Mouse (Mus musculus) cortical plate, adult 2 months (tissue): ENCODE data around the gene Prr5l.

Experiments
- CTCF ChIP-seq: fragments of 200-500 bp; IDR thresholded peaks from 2 replicates; pipeline ENCODE4 v1.5.1; 2011; ENCODE audit warnings: mild to moderate bottlenecking, control low read depth, low read length; ENCODE audit not compliant: insufficient read depth; ENCODE audit errors: extremely low read depth
- POLR2A ChIP-seq: fragments of 200-500 bp; IDR thresholded peaks from 2 replicates; pipeline ENCODE4 v1.6.1; 2011; ENCODE audit warnings: mild to moderate bottlenecking, low read length, control low read depth; ENCODE audit not compliant: insufficient read depth; ENCODE audit errors: extremely low read depth

DNA sequence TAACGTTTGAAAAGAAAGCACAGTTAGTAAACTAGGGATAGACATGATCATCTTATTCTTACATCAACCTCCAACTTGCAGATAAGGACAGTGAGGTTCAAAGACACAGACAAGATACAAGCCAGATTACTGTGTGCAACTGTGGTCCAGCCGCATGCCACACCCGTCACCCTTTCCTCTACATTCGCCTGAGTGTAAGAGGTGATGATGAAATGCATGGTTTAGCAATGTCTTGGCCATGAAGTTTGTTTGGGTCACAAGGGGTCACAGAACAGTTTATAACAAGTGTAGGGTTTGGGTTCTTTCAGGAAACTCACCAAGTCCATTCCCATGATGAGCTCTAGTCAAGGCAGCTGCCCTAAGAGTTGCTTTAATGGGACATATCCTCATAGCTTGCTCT is 14.1 kb downstream of the Prr5l start:
- TF ChIP-seq CTCF (no peak), POLR2A (no peak)
